Mouse (Mus musculus): ENCODE measurements around the gene Itpr2. TPM values are rescaled to one million over a fixed set of nuclear protein-coding genes. Genes with fewer than 3 reads are reported as not detected.

Gene Itpr2
- polyA plus RNA-seq, 1 experiment from 2014 or later = 6.0 TPM

- ATAC-seq (ENCODE audit: low FRiP score, low TSS enrichment) (peak; percentile 73), DNase-seq (peak; percentile 76)
- Histone ChIP-seq H3K4me2 (ENCODE audit: low read length) (no peak overlapping the region), H3K27me3 (ENCODE audit: control insufficient read depth, insufficient read depth, low read length) (no peaks in the 10 kb centered on the region), H3K9me3 (ENCODE audit: control insufficient read depth, low read length) (no peaks in the 10 kb centered on the region), H3K36me3 (ENCODE audit: control insufficient read depth, insufficient read depth, low read length) (no peaks in the 10 kb centered on the region), H3K9ac (replicated peaks; ENCODE audit: low read length) (no peak overlapping the region), H3K4me3 (replicated peaks; ENCODE audit: low read depth, low read length) (no peak overlapping the region), H3K4me1 (ENCODE audit: control insufficient read depth, insufficient read depth, low read length) (0 out of 2 replicates have a peak, but pooled peaks cover 8% of the 10 kb centered on the region), H3K27ac (replicated peaks; ENCODE audit: low read depth, low read length) (no peak overlapping the region)
- 42% methylated on average over 12 of the region's 12 CpGs for WGBS
Measured at GRCm38 (mm10) chr6:146270776-146271533, 231.1 kb downstream of the Itpr2 start.

DNA sequence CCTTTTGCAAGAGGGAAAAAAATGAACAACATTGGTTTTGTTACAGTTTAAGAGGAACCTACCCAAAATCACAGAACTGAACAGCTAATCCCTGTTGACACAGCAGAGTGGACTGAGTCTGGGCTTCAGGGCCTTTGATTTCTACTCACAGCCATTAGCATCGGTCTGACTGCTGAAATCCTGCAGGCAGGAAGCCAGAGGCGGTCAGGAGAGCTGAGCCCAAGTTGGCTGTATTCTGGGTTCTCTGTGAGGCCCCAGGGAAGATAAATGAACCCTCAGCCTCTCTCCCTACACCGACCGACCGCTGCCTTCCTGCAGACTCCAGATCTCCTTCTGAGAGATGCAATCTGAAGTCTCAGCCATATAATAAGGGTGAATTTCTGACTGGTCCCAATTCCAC is 231.9 kb downstream of the Itpr2 start:
- no peak for ATAC-seq (ENCODE audit: low FRiP score, low TSS enrichment)
- Histone ChIP-seq H3K9ac (replicated peaks; ENCODE audit: low read length) (no peak overlapping the region), H3K4me1 (ENCODE audit: control insufficient read depth, insufficient read depth, low read length) (0 out of 2 replicates have a peak, but pooled peaks cover 8% of the 10 kb centered on the region), H3K9me3 (ENCODE audit: control insufficient read depth, low read length) (no peaks in the 10 kb centered on the region), H3K4me2 (ENCODE audit: low read length) (no peak overlapping the region), H3K27me3 (ENCODE audit: control insufficient read depth, insufficient read depth, low read length) (no peaks in the 10 kb centered on the region), H3K36me3 (ENCODE audit: control insufficient read depth, insufficient read depth, low read length) (no peaks in the 10 kb centered on the region), H3K27ac (replicated peaks; ENCODE audit: low read depth, low read length) (no peak overlapping the region), H3K4me3 (replicated peaks; ENCODE audit: low read depth, low read length) (no peak overlapping the region)
- peak; percentile 44 for DNase-seq
- 54% methylated on average over 5 of the region's 5 CpGs for WGBS

- Histone ChIP-seq H3K4me2 (ENCODE audit: low read length) (no peak overlapping the region), H3K4me3 (replicated peaks; ENCODE audit: low read depth, low read length) (no peak overlapping the region), H3K27ac (replicated peaks; ENCODE audit: low read depth, low read length) (no peak overlapping the region), H3K9me3 (ENCODE audit: control insufficient read depth, low read length) (no peaks in the 10 kb centered on the region), H3K27me3 (ENCODE audit: control insufficient read depth, insufficient read depth, low read length) (no peaks in the 10 kb centered on the region), H3K36me3 (ENCODE audit: control insufficient read depth, insufficient read depth, low read length) (no peaks in the 10 kb centered on the region), H3K9ac (replicated peaks; ENCODE audit: low read length) (no peak overlapping the region), H3K4me1 (ENCODE audit: control insufficient read depth, insufficient read depth, low read length) (0 out of 2 replicates have a peak, but pooled peaks cover 8% of the 10 kb centered on the region)
- 96% methylated on average over 5 of the region's 5 CpGs for WGBS
- DNase-seq = no peak
- no peak for ATAC-seq (ENCODE audit: low FRiP score, low TSS enrichment)
Measured at GRCm38 (mm10) chr6:146269291-146269690, 232.7 kb downstream of the Itpr2 start.

DNA sequence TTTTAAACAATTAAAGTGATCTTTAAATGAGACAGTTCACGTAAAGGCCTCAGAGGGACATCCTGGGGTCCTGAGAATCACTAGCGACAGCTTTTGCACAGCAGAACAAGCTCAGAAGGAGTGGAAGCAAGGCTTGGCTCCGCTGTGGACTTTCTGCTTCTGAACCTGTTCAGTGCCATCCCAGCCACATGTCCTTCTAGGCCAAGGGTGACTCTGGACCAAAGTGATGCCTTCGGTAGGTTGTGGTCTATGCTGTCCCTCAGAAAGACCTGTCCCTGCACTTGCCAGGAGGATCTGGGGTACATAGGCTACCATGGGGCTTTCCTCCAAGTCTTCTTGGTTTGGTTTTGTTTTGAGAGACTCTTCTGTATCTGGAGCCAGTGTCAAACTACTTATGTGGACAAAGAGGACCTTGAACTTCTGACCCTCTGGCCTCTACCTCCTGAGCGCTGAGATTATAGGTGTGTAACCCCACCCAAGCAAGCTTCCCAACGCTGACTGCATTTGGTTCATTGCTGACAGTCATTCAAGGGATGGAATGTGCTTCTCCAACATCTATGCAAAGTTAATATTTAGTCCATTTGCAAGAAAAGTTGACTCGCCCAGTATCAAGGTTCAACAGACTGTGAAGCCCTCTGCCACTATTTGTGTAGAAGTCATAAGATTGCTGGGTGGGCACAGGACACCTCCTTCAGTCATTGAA is 241.2 kb downstream of the Itpr2 start:
- Histone ChIP-seq H3K4me2 (ENCODE audit: low read length) (no peak overlapping the region), H3K36me3 (ENCODE audit: control insufficient read depth, insufficient read depth, low read length) (no peaks in the 10 kb centered on the region), H3K27me3 (ENCODE audit: control insufficient read depth, insufficient read depth, low read length) (no peaks in the 10 kb centered on the region), H3K9me3 (ENCODE audit: control insufficient read depth, low read length) (peaks cover 2% of the 10 kb centered on the region; the same call in 1 of the 2 replicates), H3K4me1 (ENCODE audit: control insufficient read depth, insufficient read depth, low read length) (no peaks in the 10 kb centered on the region), H3K9ac (replicated peaks; ENCODE audit: low read length) (no peak overlapping the region), H3K4me3 (replicated peaks; ENCODE audit: low read depth, low read length) (no peak overlapping the region), H3K27ac (replicated peaks; ENCODE audit: low read depth, low read length) (no peak overlapping the region)
- ATAC-seq (ENCODE audit: low FRiP score, low TSS enrichment) (no peak), DNase-seq (no peak)
- WGBS = 91% methylated on average over 7 of the region's 7 CpGs

- H3K27me3 ChIP-seq (ENCODE audit: control insufficient read depth, insufficient read depth, low read length) = no peaks in the 10 kb centered on the region
- no peak for ATAC-seq (ENCODE audit: low FRiP score, low TSS enrichment)
- no peak overlapping the region for H3K4me3 ChIP-seq (replicated peaks; ENCODE audit: low read depth, low read length)
- H3K9me3 ChIP-seq (ENCODE audit: control insufficient read depth, low read length) = peaks cover 2% of the 10 kb centered on the region; the same call in 1 of the 2 replicates
- no peaks in the 10 kb centered on the region for H3K4me1 ChIP-seq (ENCODE audit: control insufficient read depth, insufficient read depth, low read length)
- no peak overlapping the region for H3K27ac ChIP-seq (replicated peaks; ENCODE audit: low read depth, low read length)
- no peak overlapping the region for H3K4me2 ChIP-seq (ENCODE audit: low read length)
- no peak overlapping the region for H3K9ac ChIP-seq (replicated peaks; ENCODE audit: low read length)
- no peaks in the 10 kb centered on the region for H3K36me3 ChIP-seq (ENCODE audit: control insufficient read depth, insufficient read depth, low read length)
- WGBS = 82% methylated on average over 5 of the region's 5 CpGs
- no peak for DNase-seq
Measured at GRCm38 (mm10) chr6:146258751-146259150, 243.3 kb downstream of the Itpr2 start.

DNA sequence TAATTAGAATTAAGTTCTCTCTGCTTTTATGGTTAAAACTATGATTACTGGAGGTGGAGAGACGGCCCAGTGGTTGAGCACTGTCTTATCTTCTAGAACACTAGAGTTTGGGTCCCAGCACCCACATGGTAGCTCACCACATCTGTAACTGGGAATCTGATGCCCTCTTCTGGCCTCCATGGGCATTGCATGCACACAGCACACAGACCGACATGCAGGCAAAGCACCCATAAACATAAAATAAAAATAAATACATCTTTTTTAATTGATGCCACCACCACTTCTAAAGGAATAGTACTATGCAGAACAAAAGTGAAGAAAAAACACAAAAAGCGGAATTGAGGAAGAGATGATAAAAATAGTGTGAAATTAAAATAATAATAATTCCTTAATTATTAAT is 243.8 kb downstream of the Itpr2 start:
- Histone ChIP-seq H3K9me3 (ENCODE audit: control insufficient read depth, low read length) (peaks cover 2% of the 10 kb centered on the region; the same call in 1 of the 2 replicates), H3K9ac (replicated peaks; ENCODE audit: low read length) (no peak overlapping the region), H3K4me1 (ENCODE audit: control insufficient read depth, insufficient read depth, low read length) (no peaks in the 10 kb centered on the region), H3K27me3 (ENCODE audit: control insufficient read depth, insufficient read depth, low read length) (no peaks in the 10 kb centered on the region), H3K4me2 (ENCODE audit: low read length) (no peak overlapping the region), H3K36me3 (ENCODE audit: control insufficient read depth, insufficient read depth, low read length) (no peaks in the 10 kb centered on the region), H3K4me3 (replicated peaks; ENCODE audit: low read depth, low read length) (no peak overlapping the region), H3K27ac (replicated peaks; ENCODE audit: low read depth, low read length) (no peak overlapping the region)
- ATAC-seq (ENCODE audit: low FRiP score, low TSS enrichment) = no peak
- no peak for DNase-seq
- WGBS = 96% methylated on average over 3 of the region's 3 CpGs

DNA sequence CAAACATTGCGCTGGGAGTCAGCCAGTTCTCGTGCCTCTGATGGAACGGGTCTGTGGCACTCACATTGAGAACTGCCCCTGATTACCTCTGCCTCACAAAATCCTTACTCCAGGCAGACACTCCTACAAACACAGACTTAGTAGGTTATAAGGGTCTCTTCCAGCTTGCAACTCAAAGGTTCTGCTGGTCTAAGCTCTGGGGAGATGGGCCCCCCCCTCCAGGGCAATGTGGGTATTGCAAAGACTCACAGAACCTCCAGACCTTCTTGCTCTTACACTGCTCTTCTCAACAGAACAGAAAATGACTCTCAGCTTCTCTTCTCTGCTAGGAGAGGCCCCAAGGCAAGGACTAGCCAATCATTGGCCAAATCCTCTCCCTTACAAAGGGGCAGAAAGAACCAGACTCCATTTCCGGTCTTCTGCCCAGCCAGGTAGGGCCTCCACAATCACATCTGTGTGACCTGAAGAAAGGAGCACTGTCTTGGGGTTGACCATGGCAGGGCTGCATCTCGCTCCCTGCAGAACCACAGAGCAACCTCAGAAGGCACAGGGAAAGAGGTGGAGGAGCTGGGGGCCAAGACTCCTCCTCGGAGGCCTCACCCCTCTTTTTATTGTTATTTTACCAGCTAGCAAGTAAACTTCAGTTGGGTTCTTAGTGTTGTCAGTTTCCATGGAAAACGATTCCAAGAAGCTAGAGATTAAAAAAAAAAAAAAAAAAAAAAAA is 244.9 kb downstream of the Itpr2 start:
- H3K27ac ChIP-seq (replicated peaks; ENCODE audit: low read depth, low read length) = no peak overlapping the region
- H3K9me3 ChIP-seq (ENCODE audit: control insufficient read depth, low read length) = peaks cover 2% of the 10 kb centered on the region; the same call in 1 of the 2 replicates
- H3K36me3 ChIP-seq (ENCODE audit: control insufficient read depth, insufficient read depth, low read length) = no peaks in the 10 kb centered on the region
- no peak overlapping the region for H3K4me2 ChIP-seq (ENCODE audit: low read length)
- H3K4me1 ChIP-seq (ENCODE audit: control insufficient read depth, insufficient read depth, low read length) = no peaks in the 10 kb centered on the region
- H3K27me3 ChIP-seq (ENCODE audit: control insufficient read depth, insufficient read depth, low read length) = no peaks in the 10 kb centered on the region
- H3K4me3 ChIP-seq (replicated peaks; ENCODE audit: low read depth, low read length) = no peak overlapping the region
- H3K9ac ChIP-seq (replicated peaks; ENCODE audit: low read length) = no peak overlapping the region
- WGBS = 93% methylated on average over 7 of the region's 7 CpGs
- ATAC-seq (ENCODE audit: low FRiP score, low TSS enrichment) (no peak), DNase-seq (no peak)

- Histone ChIP-seq H3K4me2 (ENCODE audit: low read length) (no peak overlapping the region), H3K9me3 (ENCODE audit: control insufficient read depth, low read length) (peaks cover 2% of the 10 kb centered on the region; the same call in 1 of the 2 replicates), H3K27me3 (ENCODE audit: control insufficient read depth, insufficient read depth, low read length) (no peaks in the 10 kb centered on the region), H3K36me3 (ENCODE audit: control insufficient read depth, insufficient read depth, low read length) (no peaks in the 10 kb centered on the region), H3K4me1 (ENCODE audit: control insufficient read depth, insufficient read depth, low read length) (no peaks in the 10 kb centered on the region), H3K4me3 (replicated peaks; ENCODE audit: low read depth, low read length) (no peak overlapping the region), H3K27ac (replicated peaks; ENCODE audit: low read depth, low read length) (no peak overlapping the region), H3K9ac (replicated peaks; ENCODE audit: low read length) (no peak overlapping the region)
- 71% methylated on average over 2 of the region's 2 CpGs for WGBS
- DNase-seq (no peak), ATAC-seq (ENCODE audit: low FRiP score, low TSS enrichment) (no peak)
Measured at GRCm38 (mm10) chr6:146256401-146256800, 245.6 kb downstream of the Itpr2 start.
